Mouse (Mus musculus) midbrain, embryonic 13.5 days (tissue): ENCODE measurements around the gene Sorcs2. TPM values are rescaled to one million over a fixed set of nuclear protein-coding genes. Genes with fewer than 3 reads are reported as not detected.

ENCODE experiments used
- ATAC-seq: fragments of 200-750 bp; cut with Nextera tagmentation; 2 replicates; pipeline ENCODE4 v1.8.0; 2017; ENCODE audit warnings: mild to moderate bottlenecking, moderate TSS enrichment, moderate library complexity
- H3K27ac ChIP-seq: fragments of 300-500 bp; sonication (generic); 2 replicates; pipeline ENCODE4 v1.5.1; 2015; ENCODE audit warnings: inconsistent platforms, mild to moderate bottlenecking, moderate library complexity
- H3K27me3 ChIP-seq: fragments of 300-500 bp; sonication (generic); 2 replicates; pipeline ENCODE4 v1.6.1; 2015; ENCODE audit warnings: mild to moderate bottlenecking, inconsistent platforms
- H3K36me3 ChIP-seq: fragments of 300-500 bp; sonication (generic); 2 replicates; pipeline ENCODE4 v1.6.1; 2015; ENCODE audit warnings: mild to moderate bottlenecking, inconsistent platforms
- H3K4me1 ChIP-seq: fragments of 300-500 bp; sonication (generic); replicated peaks from 2 replicates; pipeline ENCODE4 v1.6.1; 2015; ENCODE audit warnings: inconsistent platforms
- H3K4me2 ChIP-seq: fragments of 300-500 bp; sonication (generic); replicated peaks from 2 replicates; pipeline ENCODE4 v1.6.1; 2015; ENCODE audit warnings: moderate library complexity, mild to moderate bottlenecking, inconsistent platforms
- H3K4me3 ChIP-seq: fragments of 300-500 bp; sonication (generic); replicated peaks from 2 replicates; pipeline ENCODE4 v1.5.1; 2015; ENCODE audit warnings: mild to moderate bottlenecking, inconsistent platforms
- H3K9ac ChIP-seq: fragments of 300-500 bp; sonication (generic); replicated peaks from 2 replicates; pipeline ENCODE4 v1.6.1; 2015; ENCODE audit warnings: mild to moderate bottlenecking, inconsistent platforms
- H3K9me3 ChIP-seq: fragments of 300-500 bp; sonication (generic); 2 replicates; pipeline ENCODE4 v1.6.1; 2016; ENCODE audit warnings: mild to moderate bottlenecking, inconsistent platforms
- WGBS: fragments of 180-500 bp; shearing (Covaris S2); methylation state at CpG from one replicate; pipeline ENCODE4 v1.1.7; 2015; 5-methylcytosine and 5-hydroxymethylcytosine counted together
- polyA plus RNA-seq: library from polyadenylated mRNA; unstranded; fragments of >200 nt; fragmentation: Nextera tagmentation; extraction: Ambion mirVana; gene quantifications from 2 replicates; pipeline ENCODE4 v1.2.1, GENCODE M21; 2015

Gene Sorcs2
- polyA plus RNA-seq, 1 experiment from 2014 or later = 16.3 TPM

GRCm38 (mm10) chr5:36144560-36144959 lies 253.4 kb downstream of the Sorcs2 start:
- 14% methylated on average over 2 of the region's 2 CpGs for WGBS
- no peak overlapping the region for H3K27ac ChIP-seq
- no peak for ATAC-seq

DNA sequence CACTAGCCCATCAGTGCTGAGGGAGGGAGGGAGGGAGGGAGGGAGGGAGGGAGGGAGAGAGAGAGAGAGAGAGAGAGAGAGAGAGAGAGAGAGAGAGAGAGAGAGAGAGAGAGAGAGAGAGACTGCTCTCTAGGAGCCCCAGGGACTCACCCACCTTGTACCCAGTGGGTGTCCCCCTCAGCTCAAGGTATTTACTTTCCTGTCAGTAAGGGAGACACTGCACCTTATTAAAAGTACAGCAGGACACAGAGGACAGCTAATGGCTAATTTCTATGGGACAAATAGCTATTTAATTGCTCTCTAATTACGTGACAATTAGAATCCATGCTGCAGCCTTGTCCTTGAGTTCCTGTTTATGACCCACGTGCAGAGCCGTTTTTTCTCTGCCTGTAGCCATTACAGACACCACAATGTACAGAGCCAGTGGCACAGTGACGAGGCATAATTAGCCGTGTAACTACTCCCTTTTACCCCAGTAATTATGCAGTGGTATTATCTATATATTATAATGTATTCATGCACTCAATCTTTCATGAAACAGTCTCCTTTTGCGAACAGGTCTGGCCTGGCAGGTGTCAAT lies 256.2 kb downstream of the Sorcs2 start:
- Histone ChIP-seq H3K9ac (no peak overlapping the region), H3K4me2 (no peak overlapping the region), H3K36me3 (no peaks in the 10 kb centered on the region), H3K27me3 (no peaks in the 10 kb centered on the region), H3K4me3 (no peak overlapping the region), H3K9me3 (no peaks in the 10 kb centered on the region), H3K27ac (no peak overlapping the region), H3K4me1 (peaks cover 30% of the 10 kb centered on the region)
- no peak for ATAC-seq
- WGBS = 57% methylated on average over 6 of the region's 6 CpGs

More at GRCm38 (mm10) chr5:36144560-36144959, 253.4 kb downstream of the Sorcs2 start:
- Histone ChIP-seq H3K9me3 (no peaks in the 10 kb centered on the region), H3K36me3 (no peaks in the 10 kb centered on the region), H3K9ac (0 out of 2 replicates have a peak overlapping the region, but pooled peaks have one; percentile 16), H3K27me3 (no peaks in the 10 kb centered on the region), H3K4me2 (no peak overlapping the region), H3K4me1 (peaks cover 41% of the 10 kb centered on the region), H3K4me3 (no peak overlapping the region)

DNA sequence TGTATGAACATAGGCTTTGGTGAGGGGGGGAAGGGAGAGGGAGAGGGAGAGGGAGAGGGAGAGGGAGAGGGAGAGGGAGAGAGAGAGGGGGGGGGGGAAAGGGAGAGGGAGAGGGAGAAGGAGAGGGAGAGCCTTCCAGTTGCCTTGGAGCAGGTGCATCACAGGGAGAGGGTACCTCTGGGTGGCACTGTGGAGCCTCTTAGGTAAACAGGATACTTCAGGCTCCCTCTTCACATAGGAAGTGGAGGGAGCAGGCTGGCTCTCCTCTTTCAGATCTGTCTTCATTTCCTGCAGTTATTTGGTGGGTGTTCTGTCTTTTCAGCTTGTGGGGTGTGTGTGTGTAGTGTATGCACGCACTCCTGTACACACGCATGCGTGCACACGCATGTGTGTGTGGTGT lies 256.8 kb downstream of the Sorcs2 start:
- no peak for ATAC-seq
- H3K27ac ChIP-seq = no peak overlapping the region

GRCm38 (mm10) chr5:36139766-36140165 lies 258.2 kb downstream of the Sorcs2 start:
- no peak overlapping the region for H3K9ac ChIP-seq
- H3K27ac ChIP-seq = peak overlapping the region; percentile 31; the same call in 1 of the 2 replicates
- 71% methylated on average over 6 of the region's 6 CpGs for WGBS
- H3K4me3 ChIP-seq = no peak overlapping the region
- no peaks in the 10 kb centered on the region for H3K36me3 ChIP-seq
- no peaks in the 10 kb centered on the region for H3K9me3 ChIP-seq
- peaks cover 21% of the 10 kb centered on the region for H3K4me1 ChIP-seq
- no peak for ATAC-seq
- no peaks in the 10 kb centered on the region for H3K27me3 ChIP-seq
- no peak overlapping the region for H3K4me2 ChIP-seq

More for the DNA sequence above, 256.8 kb downstream of the Sorcs2 start:
- Histone ChIP-seq H3K9ac (no peak overlapping the region), H3K4me2 (no peak overlapping the region), H3K4me1 (peaks cover 30% of the 10 kb centered on the region), H3K36me3 (no peaks in the 10 kb centered on the region), H3K4me3 (no peak overlapping the region), H3K27me3 (no peaks in the 10 kb centered on the region), H3K9me3 (no peaks in the 10 kb centered on the region)
- WGBS = 90% methylated on average over 4 of the region's 4 CpGs

- no peak overlapping the region for H3K4me2 ChIP-seq
- peaks cover 4% of the 10 kb centered on the region for H3K4me1 ChIP-seq
- no peak overlapping the region for H3K4me3 ChIP-seq
- no peak overlapping the region for H3K27ac ChIP-seq
- 76% methylated on average over 3 of the region's 3 CpGs for WGBS
- H3K27me3 ChIP-seq = no peaks in the 10 kb centered on the region
- H3K36me3 ChIP-seq = no peaks in the 10 kb centered on the region
- H3K9ac ChIP-seq = no peak overlapping the region
- H3K9me3 ChIP-seq = no peaks in the 10 kb centered on the region
- peak; percentile 65; the same call in 1 of the 2 replicates for ATAC-seq
Measured at GRCm38 (mm10) chr5:36135874-36136542, 261.9 kb downstream of the Sorcs2 start.

- Histone ChIP-seq H3K36me3 (no peaks in the 10 kb centered on the region), H3K9me3 (no peaks in the 10 kb centered on the region), H3K9ac (no peak overlapping the region), H3K27me3 (no peaks in the 10 kb centered on the region), H3K4me1 (peaks cover 18% of the 10 kb centered on the region), H3K4me3 (no peak overlapping the region), H3K4me2 (no peak overlapping the region), H3K27ac (no peak overlapping the region)
- no peak for ATAC-seq
- WGBS = 85% methylated on average over 6 of the region's 6 CpGs
Measured at GRCm38 (mm10) chr5:36134302-36134701, 263.6 kb downstream of the Sorcs2 start.

DNA sequence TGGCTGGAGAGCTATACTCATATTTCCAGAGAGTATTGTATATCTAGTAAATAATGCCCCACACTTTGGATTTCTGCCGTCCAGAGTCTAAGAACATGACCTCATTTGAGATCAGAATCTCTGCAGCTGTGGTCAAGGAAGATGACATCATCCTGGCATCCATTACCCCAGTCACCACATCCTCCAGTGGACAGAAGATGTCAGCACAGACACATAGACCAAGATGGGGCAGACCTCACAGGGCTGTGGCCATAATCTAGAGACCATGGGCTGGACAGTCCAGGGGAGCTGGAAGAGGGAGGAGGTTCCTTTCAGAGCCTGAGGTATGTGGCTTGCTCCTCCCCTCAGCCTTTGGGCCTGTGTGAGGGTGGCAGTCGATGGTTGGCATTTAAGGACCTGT lies 264.0 kb downstream of the Sorcs2 start:
- H3K9me3 ChIP-seq = no peaks in the 10 kb centered on the region
- no peak overlapping the region for H3K27ac ChIP-seq
- no peak overlapping the region for H3K4me3 ChIP-seq
- no peak overlapping the region for H3K4me2 ChIP-seq
- no peak overlapping the region for H3K9ac ChIP-seq
- no peaks in the 10 kb centered on the region for H3K36me3 ChIP-seq
- WGBS = 80% methylated on average over 2 of the region's 2 CpGs
- H3K27me3 ChIP-seq = 0 out of 2 replicates have a peak, but pooled peaks cover 2% of the 10 kb centered on the region
- H3K4me1 ChIP-seq = peaks cover 20% of the 10 kb centered on the region
- no peak for ATAC-seq

- no peak overlapping the region for H3K9ac ChIP-seq
- no peak overlapping the region for H3K4me2 ChIP-seq
- WGBS = 37% methylated on average over 8 of the region's 8 CpGs
- no peaks in the 10 kb centered on the region for H3K36me3 ChIP-seq
- ATAC-seq = peak; percentile 81
- peaks cover 26% of the 10 kb centered on the region for H3K4me1 ChIP-seq
- 0 out of 2 replicates have a peak, but pooled peaks cover 3% of the 10 kb centered on the region for H3K27me3 ChIP-seq
- no peaks in the 10 kb centered on the region for H3K9me3 ChIP-seq
- peak overlapping the region; percentile 17 for H3K27ac ChIP-seq
- H3K4me3 ChIP-seq = no peak overlapping the region
Measured at GRCm38 (mm10) chr5:36130393-36131011, 267.4 kb downstream of the Sorcs2 start.

DNA sequence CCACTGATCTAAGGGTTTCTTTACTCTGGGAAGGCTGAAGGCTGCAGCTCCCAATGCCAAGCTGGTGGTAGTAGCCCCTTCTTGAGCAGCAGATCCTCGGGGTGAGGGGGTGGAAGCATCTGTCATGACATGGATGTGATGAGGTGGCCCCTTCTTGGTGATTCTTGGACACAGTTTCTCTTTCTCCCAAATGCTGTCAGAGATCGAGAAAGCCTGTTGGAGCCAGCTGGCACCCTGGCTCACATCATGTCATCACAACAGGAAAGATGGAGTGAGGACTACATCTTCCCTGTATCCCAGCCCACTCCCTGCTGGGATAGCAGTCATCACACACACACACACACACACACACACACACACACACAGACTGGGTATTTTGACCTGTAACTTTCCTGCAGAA lies 268.3 kb downstream of the Sorcs2 start:
- H3K4me3 ChIP-seq = no peak overlapping the region
- no peak overlapping the region for H3K9ac ChIP-seq
- no peak overlapping the region for H3K4me2 ChIP-seq
- no peaks in the 10 kb centered on the region for H3K36me3 ChIP-seq
- ATAC-seq = no peak
- WGBS = 89% methylated on average over 2 of the region's 2 CpGs
- H3K27ac ChIP-seq = no peak overlapping the region
- H3K27me3 ChIP-seq = 0 out of 2 replicates have a peak, but pooled peaks cover 3% of the 10 kb centered on the region
- peaks cover 28% of the 10 kb centered on the region for H3K4me1 ChIP-seq
- no peaks in the 10 kb centered on the region for H3K9me3 ChIP-seq

DNA sequence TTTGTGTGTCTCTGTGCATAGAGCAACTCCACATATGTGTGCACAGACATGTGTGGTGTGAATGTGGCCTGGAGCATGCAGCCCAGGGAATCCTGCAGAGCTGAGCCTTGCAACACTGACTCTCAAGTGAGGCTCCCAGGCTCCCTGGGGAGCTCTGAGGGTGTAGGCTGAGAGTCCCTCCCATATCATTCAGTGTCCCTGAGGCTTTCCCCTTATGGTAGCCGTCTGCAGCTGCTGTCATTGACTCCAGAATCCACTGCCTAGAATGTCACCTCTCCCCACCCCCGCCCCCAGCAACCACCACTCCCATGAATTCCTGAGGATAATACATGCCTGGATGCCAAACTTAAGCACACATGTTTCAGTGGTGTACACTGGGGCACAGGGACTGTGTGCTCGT lies 269.4 kb downstream of the Sorcs2 start:
- no peak overlapping the region for H3K27ac ChIP-seq
- no peak overlapping the region for H3K9ac ChIP-seq
- no peak overlapping the region for H3K4me2 ChIP-seq
- H3K27me3 ChIP-seq = 0 out of 2 replicates have a peak, but pooled peaks cover 3% of the 10 kb centered on the region
- H3K36me3 ChIP-seq = no peaks in the 10 kb centered on the region
- peaks cover 34% of the 10 kb centered on the region for H3K4me1 ChIP-seq
- 61% methylated on average over 3 of the region's 3 CpGs for WGBS
- ATAC-seq = no peak
- H3K9me3 ChIP-seq = no peaks in the 10 kb centered on the region
- no peak overlapping the region for H3K4me3 ChIP-seq

DNA sequence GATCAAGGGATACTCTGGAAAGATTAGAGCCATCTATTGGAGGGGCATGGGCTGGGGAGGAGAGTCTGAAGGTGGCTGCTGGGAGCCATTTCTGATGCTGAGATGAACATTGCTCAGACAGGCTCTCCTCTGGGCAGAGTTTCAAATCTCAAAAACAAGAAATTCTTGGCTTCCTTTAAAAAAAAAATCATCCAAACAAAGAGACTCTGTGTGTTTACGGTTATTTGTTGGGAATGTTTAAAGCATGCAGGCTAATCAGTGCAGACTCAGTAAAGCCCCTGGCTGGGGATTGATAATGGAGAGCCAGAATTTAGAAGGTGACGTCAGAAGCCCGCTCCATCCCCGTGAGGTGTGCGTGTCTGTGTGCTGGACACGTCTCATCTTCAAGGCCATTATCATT lies 272.9 kb downstream of the Sorcs2 start:
- no peaks in the 10 kb centered on the region for H3K36me3 ChIP-seq
- WGBS = 77% methylated on average over 6 of the region's 6 CpGs
- no peak overlapping the region for H3K9ac ChIP-seq
- no peak overlapping the region for H3K27ac ChIP-seq
- ATAC-seq = no peak
- no peaks in the 10 kb centered on the region for H3K9me3 ChIP-seq
- peaks cover 34% of the 10 kb centered on the region for H3K4me1 ChIP-seq
- no peak overlapping the region for H3K4me3 ChIP-seq
- H3K27me3 ChIP-seq = 0 out of 2 replicates have a peak, but pooled peaks cover 3% of the 10 kb centered on the region
- H3K4me2 ChIP-seq = no peak overlapping the region

- H3K4me3 ChIP-seq = no peak overlapping the region
- peaks cover 39% of the 10 kb centered on the region for H3K4me1 ChIP-seq
- no peak overlapping the region for H3K4me2 ChIP-seq
- H3K27ac ChIP-seq = no peak overlapping the region
- no peak overlapping the region for H3K9ac ChIP-seq
- no peaks in the 10 kb centered on the region for H3K36me3 ChIP-seq
- 90% methylated on average over 10 of the region's 10 CpGs for WGBS
- no peak for ATAC-seq
- no peaks in the 10 kb centered on the region for H3K27me3 ChIP-seq
- H3K9me3 ChIP-seq = no peaks in the 10 kb centered on the region
Measured at GRCm38 (mm10) chr5:36122987-36123386, 275.0 kb downstream of the Sorcs2 start.
